Mouse (Mus musculus) testis, postnatal 14 days (tissue): ENCODE measurements around the gene Lce1h.

Experiments
- DNase-seq: peaks from one replicate; pipeline ENCODE4 v3.0.0; 2021; ENCODE audit warnings: low spot score

Gene Lce1h

DNA sequence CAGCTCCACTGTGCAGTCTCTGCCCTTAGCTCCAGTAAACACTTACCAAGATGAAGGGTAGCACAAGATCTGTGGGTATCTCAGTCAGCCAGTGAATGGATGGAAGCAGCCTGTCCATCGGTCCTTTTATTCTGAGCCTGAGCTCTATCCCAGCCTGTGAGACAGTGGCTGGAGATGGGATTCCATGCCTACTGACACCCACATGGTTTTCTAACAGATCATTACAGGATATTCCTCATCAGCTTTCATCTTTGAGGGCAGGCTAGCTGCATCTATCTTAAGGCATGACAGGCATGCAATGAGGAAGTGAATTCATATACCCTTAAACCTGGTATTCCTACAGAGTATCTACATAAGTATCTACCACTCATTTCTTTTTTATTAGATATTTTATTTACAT lies at the start of gene Lce1h:
Gene Lce1h, minus strand, starts transcription at position 101 of the 400 bp plus-strand sequence.
- no peak for DNase-seq

DNA sequence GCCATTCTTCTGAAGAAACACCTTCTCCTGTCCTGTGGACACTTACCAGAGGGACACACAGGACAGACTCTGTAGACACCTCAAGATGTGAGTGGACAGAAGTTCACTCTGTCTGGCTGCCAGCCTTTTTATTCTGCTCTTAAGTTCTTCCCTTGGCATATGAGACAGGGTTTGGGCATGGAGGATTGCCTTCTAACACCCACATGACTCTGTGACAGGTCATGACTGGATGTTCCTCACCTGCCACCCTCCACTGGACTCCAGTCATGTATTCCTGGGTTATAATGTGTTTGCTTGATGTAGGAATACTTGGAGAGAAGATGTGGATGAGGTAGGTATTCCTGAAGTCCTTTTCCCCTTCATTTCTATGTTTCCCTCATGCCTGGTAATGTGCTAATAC lies 42.9 kb upstream of the Lce1h start, which contains the start of gene Lce1k:
Gene Lce1k, minus strand, starts transcription at position 101 of the 400 bp plus-strand sequence.
- DNase-seq: no peak

DNA sequence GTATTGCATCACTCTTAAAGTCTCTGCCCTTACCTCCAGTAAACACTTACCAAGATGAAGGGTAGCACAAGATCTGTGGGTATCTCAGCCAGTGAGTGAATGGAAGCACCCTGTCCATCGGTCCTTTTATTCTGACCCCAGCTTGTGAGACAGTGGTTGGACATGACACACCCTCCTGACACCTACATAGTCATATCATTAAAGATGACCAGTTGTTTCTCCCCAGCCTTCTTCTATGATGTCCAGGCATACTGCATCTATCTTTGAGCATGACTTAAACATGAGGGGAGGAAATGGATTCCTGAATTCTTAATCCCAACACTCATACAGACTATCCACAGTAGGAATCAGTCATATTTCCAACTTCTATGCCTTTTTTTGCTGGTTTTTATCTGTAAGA lies 25.5 kb upstream of the Lce1h start, which contains the start of gene Lce1j:
Gene Lce1j, minus strand, starts transcription at position 101 of the 400 bp plus-strand sequence.
- DNase-seq: no peak

DNA sequence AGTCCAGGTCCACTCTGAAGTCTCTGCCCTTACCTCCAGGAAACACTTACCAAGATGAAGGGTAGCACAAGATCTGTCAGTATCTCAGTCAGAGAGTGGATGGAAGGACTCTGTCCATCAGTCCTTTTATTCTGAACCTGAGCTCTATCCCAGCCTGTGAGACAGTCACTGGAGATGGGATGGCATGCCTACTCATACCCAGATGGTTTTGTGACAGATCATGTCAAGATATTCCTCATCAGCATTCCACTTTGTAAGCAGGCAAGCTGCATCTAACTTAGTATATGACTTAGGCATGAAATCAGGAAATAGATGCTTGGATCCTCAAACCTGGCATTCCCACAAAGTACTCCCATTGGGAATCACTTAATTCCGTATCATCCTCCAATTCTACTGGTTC lies 13.9 kb upstream of the Lce1h start, which contains the start of gene Lce1i:
Gene Lce1i, minus strand, starts transcription at position 101 of the 400 bp plus-strand sequence.
- no peak for DNase-seq

DNA sequence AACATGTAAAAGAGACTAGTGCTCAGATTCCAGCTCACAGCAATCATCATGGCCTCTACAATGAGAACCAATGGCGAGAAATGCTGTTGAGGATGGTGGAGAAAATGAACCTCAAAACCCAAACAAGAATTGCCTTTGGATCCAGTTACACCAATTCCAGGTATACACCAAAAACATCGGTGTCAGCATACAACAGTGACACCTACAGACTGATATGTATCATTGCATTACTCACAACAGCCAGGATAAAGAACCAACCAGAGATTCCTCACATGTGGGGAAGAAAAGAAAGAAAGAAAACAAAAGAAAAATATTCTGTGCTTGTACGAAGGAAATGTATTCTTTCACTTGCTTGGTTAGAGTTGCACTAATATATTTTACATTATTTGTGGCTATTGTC lies 6.7 kb upstream of the Lce1h start:
- no peak for DNase-seq

DNA sequence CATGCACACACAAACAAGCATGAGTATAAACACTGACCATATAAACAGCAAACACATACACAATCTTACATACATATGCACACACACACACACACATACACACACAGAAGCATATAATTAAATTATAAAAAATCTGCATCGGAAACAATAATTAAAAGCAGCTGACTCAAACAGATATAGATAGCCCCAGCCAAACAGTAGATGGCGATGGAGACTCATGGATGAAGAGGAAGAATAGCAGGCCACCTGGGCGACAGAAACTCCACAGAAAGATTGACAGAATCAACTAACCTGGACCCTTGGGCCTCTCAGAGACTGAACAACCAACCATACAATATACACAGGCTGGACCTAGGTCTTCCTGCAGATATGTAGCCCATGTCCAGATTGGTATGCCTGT lies 11.7 kb downstream of the Lce1h start:
- DNase-seq: no peak

DNA sequence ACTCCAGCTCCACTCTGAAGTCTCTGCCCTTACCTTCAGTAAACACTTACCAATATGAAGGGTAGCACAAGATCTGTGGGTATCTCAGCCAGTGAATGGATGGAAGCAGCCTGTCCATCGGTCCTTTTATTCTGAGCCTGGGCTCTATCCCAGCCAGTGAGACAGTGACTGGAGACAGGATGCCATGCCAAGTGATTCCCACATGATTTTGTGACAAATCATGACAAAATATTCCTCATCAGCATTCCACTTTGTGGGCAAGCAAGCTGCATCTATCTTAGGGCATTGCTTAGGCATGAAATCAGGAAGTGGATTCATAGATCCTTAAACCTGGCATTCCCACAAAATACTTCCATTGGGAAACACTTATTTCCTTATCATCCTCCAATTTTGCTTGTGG lies 12.6 kb downstream of the Lce1h start, which contains the start of gene Lce1g:
Gene Lce1g, minus strand, starts transcription at position 101 of the 400 bp plus-strand sequence.
- DNase-seq: no peak

DNA sequence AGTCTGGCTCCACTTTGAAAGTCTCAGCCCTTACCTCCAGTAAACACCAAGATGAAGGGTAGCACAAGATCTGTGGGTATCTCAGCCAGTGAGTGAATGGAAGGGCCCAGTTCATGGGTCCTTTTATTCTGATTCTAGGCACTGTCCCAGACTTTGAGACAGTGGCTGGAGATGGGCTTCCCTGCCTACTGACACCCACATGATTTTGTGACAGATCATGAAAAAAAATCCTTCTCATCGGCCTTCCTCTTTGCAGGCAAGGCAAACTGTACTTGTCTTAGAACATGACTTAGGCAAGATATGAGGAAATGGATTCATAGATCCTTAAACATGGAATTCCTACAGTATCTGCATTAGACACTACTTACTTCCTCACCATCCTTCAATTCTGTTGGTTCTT lies 25.9 kb downstream of the Lce1h start, which contains the start of gene Gm38119:
Gene Gm38119, minus strand, starts transcription at position 101 of the 400 bp plus-strand sequence.
- DNase-seq: no peak

DNA sequence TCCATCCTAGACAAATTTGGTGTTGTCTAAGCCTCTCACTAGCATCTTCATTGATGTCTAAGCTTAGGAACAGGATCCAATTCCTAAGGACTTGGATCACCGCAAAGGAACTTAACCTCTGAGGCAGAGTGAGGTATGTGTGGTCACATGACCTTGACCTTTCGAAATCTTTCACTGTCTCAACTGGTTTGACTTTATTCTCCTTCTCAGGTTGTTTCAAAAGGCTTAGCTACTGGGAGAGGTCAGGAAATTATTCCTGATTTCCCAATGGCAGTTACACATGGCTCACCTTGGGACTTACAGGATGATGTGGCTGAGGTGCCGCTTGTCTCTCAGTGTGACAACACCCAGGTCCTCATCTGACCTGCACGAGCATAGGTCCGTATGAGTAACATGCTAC lies 42.2 kb downstream of the Lce1h start:
- no peak for DNase-seq

DNA sequence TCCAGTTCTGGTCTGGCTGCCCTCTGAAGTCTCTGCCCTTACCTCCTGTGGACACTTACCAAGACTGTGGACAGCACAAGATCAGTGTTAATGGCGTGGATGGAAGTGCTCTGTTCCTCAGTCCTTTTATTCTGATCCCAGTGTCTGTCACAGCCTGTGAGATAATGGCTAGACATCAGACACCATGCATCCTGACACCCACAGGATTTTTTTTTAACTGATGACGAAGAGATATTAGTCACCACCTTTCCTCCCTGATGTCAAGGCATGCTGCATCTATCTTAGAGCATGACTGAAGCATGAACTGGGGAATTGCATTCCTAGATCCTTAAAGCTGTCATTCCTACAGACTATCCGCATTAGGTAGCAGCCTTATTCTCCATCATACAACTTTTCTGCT lies 44.6 kb downstream of the Lce1h start, which contains the start of gene Lce1f:
Gene Lce1f, minus strand, starts transcription at position 101 of the 400 bp plus-strand sequence.
- no peak for DNase-seq

DNA sequence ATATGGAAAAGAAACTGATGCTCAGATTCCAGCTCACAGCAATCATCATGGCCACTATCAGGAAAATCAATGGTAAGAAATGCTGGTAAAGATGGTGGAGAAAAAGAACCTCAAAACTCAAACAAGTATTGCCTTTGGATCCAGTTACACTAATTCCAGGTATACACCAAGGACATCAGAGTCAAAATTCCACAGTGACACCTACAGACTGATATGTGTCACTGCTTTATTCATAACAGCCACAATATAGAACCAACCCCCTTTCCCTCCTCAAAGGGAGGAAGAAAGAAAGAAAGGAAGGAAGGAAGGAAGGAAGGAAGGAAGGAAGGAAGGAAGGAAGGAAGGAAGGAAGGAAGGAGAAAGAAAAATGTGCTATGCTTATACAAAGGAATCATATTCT lies 49.7 kb downstream of the Lce1h start:
- no peak for DNase-seq
